Mouse (Mus musculus): Measurements from ENCODE around the gene Chn2.

DNA sequence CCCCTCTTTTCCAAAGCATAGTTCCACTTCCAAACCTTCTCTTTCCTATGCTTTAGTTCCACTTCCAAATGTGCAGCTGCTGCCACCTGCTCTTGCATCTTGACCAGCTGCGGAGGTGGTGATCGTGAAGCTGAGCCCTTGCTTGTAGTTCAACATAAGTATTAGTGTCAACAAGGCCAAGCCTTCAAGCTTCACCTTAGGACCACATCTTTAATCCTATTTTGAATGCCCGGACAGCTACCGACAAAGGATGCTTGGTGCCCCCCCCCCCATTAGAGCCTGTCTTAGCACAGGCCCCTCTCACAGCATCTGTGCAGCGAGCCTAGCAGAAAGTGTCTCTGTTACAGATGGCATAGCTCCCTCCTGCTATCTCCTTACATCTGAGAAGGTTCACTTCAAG is 238.5 kb downstream of the Chn2 start:
- TF ChIP-seq CTCF (conservative IDR thresholded peaks at IDR 0.05 in 1 of 2, IDR thresholded peaks at IDR 0.05 in 1 of 2; ENCODE audit: low read depth in 2 of 2, low read length in 2 of 2) (no peak), USF1 (IDR thresholded peaks at IDR 0.05; ENCODE audit: low read depth, low read length) (no peak)
